Mouse (Mus musculus) layer of hippocampus, postnatal 36 days (tissue): Measurements from ENCODE around the gene Tmem242. TPM values are rescaled to one million over a fixed set of nuclear protein-coding genes. Genes with fewer than 3 reads are reported as not detected.

Source experiments
- DNase-seq, 2 experiments: peaks; one replicate each; pipeline ENCODE4 v3.0.0; 2022
- total RNA-seq, 2 experiments: library from RNA; stranded (reverse); gene quantifications; 2 replicates each; pipeline ENCODE4 v1.2.3; 2021

Tmem242 gene
- total RNA-seq, 2 experiments from 2014 or later: 74.5 to 85.0 TPM

- no peak for DNase-seq
Measured at GRCm38 (mm10) chr17:5416518-5416917, 23.5 kb downstream of the Tmem242 start.

- DNase-seq: no peak
Measured at GRCm38 (mm10) chr17:5414041-5414440, 26.0 kb downstream of the Tmem242 start.

GRCm38 (mm10) chr17:5413350-5413749 lies 26.7 kb downstream of the Tmem242 start:
- no peak for DNase-seq

- no peak for DNase-seq
Measured at GRCm38 (mm10) chr17:5412740-5413139, 27.3 kb downstream of the Tmem242 start.

GRCm38 (mm10) chr17:5412301-5412700 lies 27.8 kb downstream of the Tmem242 start:
- no peak for DNase-seq

GRCm38 (mm10) chr17:5411205-5411604 lies 28.9 kb downstream of the Tmem242 start:
- no peak for DNase-seq

GRCm38 (mm10) chr17:5410336-5410735 lies 29.7 kb downstream of the Tmem242 start:
- DNase-seq: no peak

GRCm38 (mm10) chr17:5407030-5407429 lies 33.0 kb downstream of the Tmem242 start:
- DNase-seq: no peak

GRCm38 (mm10) chr17:5406566-5406965 lies 33.5 kb downstream of the Tmem242 start:
- DNase-seq: no peak

- no peak for DNase-seq
Measured at GRCm38 (mm10) chr17:5403885-5404284, 36.2 kb downstream of the Tmem242 start.

GRCm38 (mm10) chr17:5402624-5403023 lies 37.4 kb downstream of the Tmem242 start:
- DNase-seq: peak; percentile 60 to 64

- DNase-seq: peak; percentile 53 to 57
Measured at GRCm38 (mm10) chr17:5402069-5402468, 38.0 kb downstream of the Tmem242 start.

- no peak for DNase-seq
Measured at GRCm38 (mm10) chr17:5401288-5401687, 38.8 kb downstream of the Tmem242 start.

- no peak for DNase-seq
Measured at GRCm38 (mm10) chr17:5400435-5401090, 39.5 kb downstream of the Tmem242 start.

GRCm38 (mm10) chr17:5397148-5398007 lies 42.7 kb downstream of the Tmem242 start:
- DNase-seq: peak; percentile 83 to 88

GRCm38 (mm10) chr17:5396213-5396612 lies 43.8 kb downstream of the Tmem242 start:
- DNase-seq: no peak

- DNase-seq: no peak
Measured at GRCm38 (mm10) chr17:5395454-5396205, 44.4 kb downstream of the Tmem242 start.

GRCm38 (mm10) chr17:5390682-5391081 lies 49.4 kb downstream of the Tmem242 start:
- DNase-seq: no peak

- DNase-seq: no peak
Measured at GRCm38 (mm10) chr17:5388351-5388750, 51.7 kb downstream of the Tmem242 start.

- no peak for DNase-seq
Measured at GRCm38 (mm10) chr17:5386885-5387545, 53.0 kb downstream of the Tmem242 start.

- no peak for DNase-seq
Measured at GRCm38 (mm10) chr17:5385694-5386093, 54.4 kb downstream of the Tmem242 start.

- no peak for DNase-seq
Measured at GRCm38 (mm10) chr17:5377930-5378310, 62.1 kb downstream of the Tmem242 start.
